Mouse (Mus musculus) forebrain, embryonic 12.5 days (tissue): ENCODE data around the gene Arl14ep. TPM values are rescaled to one million over a fixed set of nuclear protein-coding genes. Genes with fewer than 3 reads are reported as not detected.

Experiments
- ATAC-seq: fragments of 200-750 bp; cut with Nextera tagmentation; 2 replicates; pipeline ENCODE4 v1.8.0; 2017; ENCODE audit warnings: moderate TSS enrichment; ENCODE audit not compliant: low FRiP score
- H3K27ac ChIP-seq: fragments of 300-500 bp; sonication (generic); 2 replicates; pipeline ENCODE4 v1.5.1; 2016; ENCODE audit warnings: mild to moderate bottlenecking
- H3K27me3 ChIP-seq: fragments of 300-500 bp; sonication (generic); 2 replicates; pipeline ENCODE4 v1.6.1; 2016; ENCODE audit warnings: mild to moderate bottlenecking
- H3K36me3 ChIP-seq: fragments of 300-500 bp; sonication (generic); replicated peaks from 2 replicates; pipeline ENCODE4 v1.6.1; 2016; ENCODE audit warnings: mild to moderate bottlenecking
- H3K4me1 ChIP-seq: fragments of 300-500 bp; sonication (generic); 2 replicates; pipeline ENCODE4 v1.6.1; 2016
- H3K4me2 ChIP-seq: fragments of 300-500 bp; sonication (generic); 2 replicates; pipeline ENCODE4 v1.6.1; 2016; ENCODE audit warnings: mild to moderate bottlenecking, moderate library complexity
- H3K4me3 ChIP-seq: fragments of 300-500 bp; sonication (generic); replicated peaks from 2 replicates; pipeline ENCODE4 v1.5.1; 2016; ENCODE audit warnings: mild to moderate bottlenecking
- H3K9ac ChIP-seq: fragments of 300-500 bp; sonication (generic); 2 replicates; pipeline ENCODE4 v1.6.1; 2016; ENCODE audit warnings: mild to moderate bottlenecking
- H3K9me3 ChIP-seq: fragments of 300-500 bp; sonication (generic); 2 replicates; pipeline ENCODE4 v1.6.1; 2016
- WGBS: fragments of 180-500 bp; shearing (Covaris S2); methylation state at CpG from one replicate; pipeline ENCODE4 v1.1.7; 2016; 5-methylcytosine and 5-hydroxymethylcytosine counted together
- polyA plus RNA-seq: library from polyadenylated mRNA; unstranded; fragments of >200 nt; fragmentation: Nextera tagmentation; extraction: Ambion mirVana; gene quantifications from 2 replicates; pipeline ENCODE4 v1.2.1, GENCODE M21; 2016

Arl14ep gene
- polyA plus RNA-seq, 1 experiment from 2014 or later, result 54.8 TPM

DNA sequence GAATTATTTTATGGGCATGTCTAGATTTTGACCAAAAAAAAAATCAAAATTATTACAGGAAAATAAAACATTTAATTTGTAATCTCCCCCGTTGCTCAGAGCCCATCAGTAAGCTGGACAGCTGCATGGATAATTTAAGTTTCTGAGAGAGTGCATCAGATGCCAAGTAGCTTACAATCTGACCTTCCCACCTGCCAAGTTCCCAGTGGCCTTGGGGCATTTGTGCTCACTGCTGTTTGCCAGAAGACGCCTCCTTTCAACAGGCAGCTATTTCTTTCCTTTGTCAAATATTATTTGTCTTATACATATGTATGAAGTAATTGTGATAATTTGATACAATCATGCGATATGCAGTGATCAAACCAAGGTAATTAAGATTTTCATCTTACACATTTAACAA lies 44.3 kb downstream of the Arl14ep start:
- WGBS, result 76% methylated on average over 3 of the region's 3 CpGs
- H3K36me3 ChIP-seq, result no peaks in the 10 kb centered on the region
- H3K9me3 ChIP-seq, result no peaks in the 10 kb centered on the region
- H3K4me1 ChIP-seq, result no peaks in the 10 kb centered on the region
- no peak for ATAC-seq
- H3K27ac ChIP-seq, result no peak overlapping the region
- H3K9ac ChIP-seq, result no peak overlapping the region
- H3K4me3 ChIP-seq, result no peak overlapping the region
- no peaks in the 10 kb centered on the region for H3K27me3 ChIP-seq
- H3K4me2 ChIP-seq, result no peak overlapping the region

Other genes with a start within 250 kb of the Arl14ep start
- gene Fshb, start 85.2 kb upstream of the Arl14ep start, polyA plus RNA-seq, result not detected in 2 replicates